Mouse (Mus musculus) myocyte (in vitro differentiated cells): ENCODE data around the gene Bmp2k. TPM values are rescaled to one million over a fixed set of nuclear protein-coding genes. Genes with fewer than 3 reads are reported as not detected.

ENCODE experiments used
- H3K27me3 ChIP-seq: one replicate; pipeline ENCODE4 v1.6.1; 2011; ENCODE audit not compliant: control insufficient read depth, insufficient read depth, insufficient read length
- H3K36me3 ChIP-seq: one replicate; pipeline ENCODE4 v1.6.1; 2011; ENCODE audit not compliant: control insufficient read depth, insufficient read depth
- H3K4me2 ChIP-seq: one replicate; pipeline ENCODE4 v1.6.1; 2011; ENCODE audit warnings: low read depth, control low read depth
- H3K4me3 ChIP-seq: one replicate; pipeline ENCODE4 v1.5.1; 2011; ENCODE audit warnings: mild to moderate bottlenecking, control low read depth, moderate library complexity
- H3K79me2 ChIP-seq: one replicate; pipeline ENCODE4 v1.6.1; 2011; ENCODE audit not compliant: control insufficient read depth, insufficient read depth
- H3ac ChIP-seq: one replicate; pipeline ENCODE4 v1.6.1; 2011; ENCODE audit not compliant: control insufficient read depth, insufficient read length
- CEBPB ChIP-seq: IDR thresholded peaks from 2 replicates; pipeline ENCODE4 v1.6.1; 2011; ENCODE audit warnings: mild to moderate bottlenecking, moderate library complexity; ENCODE audit not compliant: poor library complexity, insufficient read depth, severe bottlenecking
- E2F4 ChIP-seq: IDR thresholded peaks from one replicate; pipeline ENCODE4 v1.6.1; 2011; ENCODE audit warnings: mild to moderate bottlenecking, control low read depth, moderate library complexity; ENCODE audit not compliant: insufficient read depth
- MAX ChIP-seq: IDR thresholded peaks from one replicate; pipeline ENCODE4 v1.6.1; 2011; ENCODE audit warnings: low read depth, mild to moderate bottlenecking, control low read depth
- MYOD1 ChIP-seq, 3 experiments: IDR thresholded peaks; one replicate each; pipeline ENCODE4 v1.6.1; 2011; ENCODE audit warnings: control low read depth in 2 of 3, low read depth in 2 of 3, mild to moderate bottlenecking in 2 of 3, moderate library complexity in 1 of 3; ENCODE audit not compliant: insufficient read length in 2 of 3, control insufficient read depth in 1 of 3
- MYOG ChIP-seq, 3 experiments: IDR thresholded peaks; one replicate each; pipeline ENCODE4 v1.6.1; 2011; ENCODE audit warnings: control low read depth in 2 of 3, low read depth in 2 of 3, mild to moderate bottlenecking in 2 of 3; ENCODE audit not compliant: insufficient read length in 2 of 3, control insufficient read depth in 1 of 3, insufficient read depth in 1 of 3
- POLR2A ChIP-seq: IDR thresholded peaks from one replicate; pipeline ENCODE4 v1.6.1; 2011; ENCODE audit warnings: low read depth, mild to moderate bottlenecking, control low read depth, moderate library complexity; ENCODE audit not compliant: insufficient read length
- POLR2AphosphoS2 ChIP-seq: IDR thresholded peaks from one replicate; pipeline ENCODE4 v1.6.1; 2011; ENCODE audit warnings: low read depth, control low read depth; ENCODE audit not compliant: insufficient read length
- REST ChIP-seq: IDR thresholded peaks from one replicate; pipeline ENCODE4 v1.6.1; 2011; ENCODE audit warnings: mild to moderate bottlenecking, control low read depth, moderate library complexity; ENCODE audit not compliant: insufficient read depth, insufficient read length
- SRF ChIP-seq: IDR thresholded peaks from one replicate; pipeline ENCODE4 v1.6.1; 2011; ENCODE audit warnings: low read depth; ENCODE audit not compliant: control insufficient read depth, insufficient read length
- TCF12 ChIP-seq: IDR thresholded peaks from one replicate; pipeline ENCODE4 v1.6.1; 2011; ENCODE audit warnings: mild to moderate bottlenecking, control low read depth; ENCODE audit not compliant: poor library complexity, insufficient read depth, severe bottlenecking
- TCF3 ChIP-seq: IDR thresholded peaks from one replicate; pipeline ENCODE4 v1.6.1; 2011; ENCODE audit warnings: low read depth, control low read depth; ENCODE audit not compliant: insufficient read length
- USF1 ChIP-seq: IDR thresholded peaks from one replicate; pipeline ENCODE4 v1.6.1; 2011; ENCODE audit warnings: low read depth, mild to moderate bottlenecking, control low read depth, moderate library complexity
- polyA plus RNA-seq: library from polyadenylated mRNA; unstranded; fragments of >200 nt; fragmentation: generic; extraction: Trizol; gene quantifications from one replicate; pipeline ENCODE4 v1.2.1, GENCODE M21; 2012; ENCODE audit warnings: missing spikeins

The Bmp2k gene
- polyA plus RNA-seq, 1 experiment: 5.2 TPM

DNA sequence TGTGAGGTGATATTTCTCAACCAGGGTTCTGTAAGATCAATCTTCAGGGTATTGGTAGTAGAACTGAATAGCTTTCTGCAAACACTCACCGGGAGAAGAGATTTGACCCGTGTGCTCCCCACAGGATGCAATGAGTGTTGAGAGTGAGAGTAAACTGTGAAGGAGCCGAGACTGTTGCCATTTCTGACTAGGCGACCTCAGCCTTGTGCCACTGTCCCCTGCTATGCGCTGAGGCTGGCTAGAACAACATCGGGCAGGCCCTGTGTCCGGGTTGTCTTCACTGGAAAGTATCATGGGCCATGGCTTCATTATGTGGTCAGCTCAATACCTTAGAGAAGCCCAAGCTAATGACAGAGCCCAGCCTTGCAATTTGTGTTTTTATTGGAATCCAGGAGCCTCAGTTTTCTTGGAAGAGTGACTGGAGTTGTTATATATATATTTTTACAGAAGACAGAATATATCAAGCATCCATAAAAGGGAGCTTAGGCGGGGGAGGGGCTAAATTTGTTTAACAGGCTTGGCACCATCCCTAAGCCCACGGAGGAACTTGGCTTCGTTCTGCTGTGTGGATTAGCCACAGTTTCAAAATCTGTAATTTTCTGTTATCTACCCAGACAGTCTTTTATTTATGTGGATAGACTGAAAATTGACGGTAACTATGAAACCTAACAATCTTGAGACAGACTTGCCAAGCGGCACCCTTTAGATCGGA is 18.0 kb upstream of the Bmp2k start:
- H3K79me2 ChIP-seq: no peaks in the 10 kb centered on the region
- H3ac ChIP-seq: no peak overlapping the region
- H3K4me2 ChIP-seq: peak overlapping the region; percentile 49
- no peaks in the 10 kb centered on the region for H3K27me3 ChIP-seq
- no peak for TF ChIP-seq MYOG (IDR thresholded peaks at IDR 0.05; ENCODE audit: control insufficient read depth in 1 of 3, insufficient read depth in 1 of 3, insufficient read length in 2 of 3, low read depth in 2 of 3)
- no peak for TF ChIP-seq SRF
- TF ChIP-seq TCF12: no peak
- TF ChIP-seq E2F4: no peak
- no peak for TF ChIP-seq REST
- no peak for TF ChIP-seq MAX
- TF ChIP-seq POLR2A: no peak
- TF ChIP-seq POLR2AphosphoS2: no peak
- TF ChIP-seq TCF3: no peak
- no peak for TF ChIP-seq USF1
- no peak for TF ChIP-seq CEBPB
- no peak for TF ChIP-seq MYOD1 (IDR thresholded peaks at IDR 0.05; ENCODE audit: control insufficient read depth in 1 of 3, insufficient read length in 2 of 3, low read depth in 2 of 3)
- H3K4me3 ChIP-seq: no peak overlapping the region
- H3K36me3 ChIP-seq: no peaks in the 10 kb centered on the region

DNA sequence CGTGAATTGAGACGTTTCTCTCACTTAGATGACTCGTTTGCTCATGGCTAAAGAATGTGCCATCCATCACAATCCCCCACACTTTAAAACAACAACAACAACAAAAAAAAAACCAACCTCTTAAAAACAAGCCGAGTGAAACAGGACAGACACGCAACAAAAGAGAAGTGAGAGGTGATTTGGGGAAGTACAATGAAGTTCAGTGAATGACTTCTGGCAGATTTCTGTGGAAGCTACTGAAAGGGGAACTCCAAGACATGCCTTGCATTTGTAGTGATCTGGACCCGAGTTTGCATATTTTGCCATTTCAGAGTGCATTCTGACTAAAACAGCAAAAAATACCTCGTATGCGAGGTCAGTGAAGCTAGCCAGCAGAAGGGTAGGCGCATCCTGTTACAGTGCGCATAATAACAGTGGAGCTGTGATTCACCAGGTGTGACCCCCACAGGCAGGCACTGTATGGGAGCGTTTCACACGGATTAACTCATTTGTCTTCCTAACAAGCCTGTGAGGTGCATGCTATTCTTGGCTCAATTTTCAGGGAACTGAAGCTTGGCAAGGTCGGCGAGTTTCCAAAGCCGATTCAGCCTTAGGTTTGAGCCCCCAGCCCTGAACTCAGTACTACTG is 17.4 kb upstream of the Bmp2k start:
- Histone ChIP-seq H3K36me3 (no peaks in the 10 kb centered on the region), H3K4me2 (peak overlapping the region; percentile 49), H3K27me3 (no peaks in the 10 kb centered on the region), H3K4me3 (no peak overlapping the region), H3ac (no peak overlapping the region), H3K79me2 (no peaks in the 10 kb centered on the region)
- TF ChIP-seq TCF12 (no peak), MYOD1 (IDR thresholded peaks at IDR 0.05; ENCODE audit: control insufficient read depth in 1 of 3, insufficient read length in 2 of 3, low read depth in 2 of 3) (no peak), POLR2A (no peak), MYOG (IDR thresholded peaks at IDR 0.05; ENCODE audit: control insufficient read depth in 1 of 3, insufficient read depth in 1 of 3, insufficient read length in 2 of 3, low read depth in 2 of 3) (no peak), MAX (no peak)

DNA sequence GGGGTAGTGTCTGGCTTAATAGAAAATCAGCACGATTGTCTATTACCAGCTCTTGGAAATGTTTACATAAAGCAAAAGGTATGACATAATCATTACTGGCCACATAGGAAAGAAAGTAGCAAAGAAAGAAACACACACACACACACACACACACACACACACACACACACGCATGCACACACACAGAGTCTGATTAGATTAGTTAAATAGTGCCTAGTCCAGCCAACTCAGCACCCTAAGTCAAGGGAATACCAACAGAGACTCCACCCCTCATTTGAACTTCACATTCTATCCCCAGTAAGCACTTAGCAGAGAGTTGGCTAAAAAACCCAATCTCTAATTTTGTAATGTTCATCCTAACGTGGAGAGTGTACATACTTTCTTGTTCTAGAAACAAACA is 15.5 kb upstream of the Bmp2k start:
- TF ChIP-seq CEBPB (no peak), E2F4 (no peak), MAX (no peak), MYOD1 (IDR thresholded peaks at IDR 0.05; ENCODE audit: control insufficient read depth in 1 of 3, insufficient read length in 2 of 3, low read depth in 2 of 3) (no peak), REST (no peak), SRF (no peak), MYOG (IDR thresholded peaks at IDR 0.05; ENCODE audit: control insufficient read depth in 1 of 3, insufficient read depth in 1 of 3, insufficient read length in 2 of 3, low read depth in 2 of 3) (no peak), POLR2A (no peak), POLR2AphosphoS2 (no peak), TCF12 (no peak), TCF3 (no peak), USF1 (no peak)
- no peak overlapping the region for H3K4me3 ChIP-seq
- no peaks in the 10 kb centered on the region for H3K36me3 ChIP-seq
- no peak overlapping the region for H3K4me2 ChIP-seq
- H3K79me2 ChIP-seq: no peaks in the 10 kb centered on the region
- no peaks in the 10 kb centered on the region for H3K27me3 ChIP-seq
- H3ac ChIP-seq: no peak overlapping the region

DNA sequence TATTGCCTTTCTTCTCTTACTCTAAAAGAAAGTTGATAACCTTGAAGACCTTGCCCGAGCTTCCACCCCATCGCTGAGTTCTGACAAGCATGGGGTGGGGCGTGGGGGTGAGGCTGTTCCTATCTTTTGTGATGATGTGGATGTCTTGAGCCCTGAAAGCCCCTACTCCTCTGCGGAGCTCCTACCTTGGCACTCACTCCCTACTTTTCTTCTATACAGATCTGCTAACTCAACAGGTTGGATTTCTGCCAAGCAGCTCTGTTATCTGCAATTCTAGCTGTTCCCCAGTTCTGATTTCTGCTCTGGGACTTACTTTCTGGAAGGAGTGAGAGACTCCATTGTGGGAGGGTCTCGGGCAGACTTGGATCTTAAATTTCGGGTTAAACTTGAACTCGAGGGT is 14.3 kb upstream of the Bmp2k start:
- TF ChIP-seq REST (no peak), MAX (no peak), POLR2A (no peak), TCF3 (no peak), POLR2AphosphoS2 (no peak), SRF (no peak), MYOG (IDR thresholded peaks at IDR 0.05; ENCODE audit: control insufficient read depth in 1 of 3, insufficient read depth in 1 of 3, insufficient read length in 2 of 3, low read depth in 2 of 3) (no peak), E2F4 (no peak), USF1 (no peak), TCF12 (no peak), MYOD1 (IDR thresholded peaks at IDR 0.05; ENCODE audit: control insufficient read depth in 1 of 3, insufficient read length in 2 of 3, low read depth in 2 of 3) (no peak), CEBPB (no peak)
- no peaks in the 10 kb centered on the region for H3K36me3 ChIP-seq
- H3K27me3 ChIP-seq: no peaks in the 10 kb centered on the region
- no peaks in the 10 kb centered on the region for H3K79me2 ChIP-seq
- H3ac ChIP-seq: no peak overlapping the region
- H3K4me2 ChIP-seq: no peak overlapping the region
- H3K4me3 ChIP-seq: no peak overlapping the region
